Mouse (Mus musculus): Measurements from ENCODE around the gene Fdxacb1. TPM values are rescaled to one million over a fixed set of nuclear protein-coding genes. Genes with fewer than 3 reads are reported as not detected.

Fdxacb1 gene
- polyA plus RNA-seq, 1 experiment from 2014 or later, result 12.6 TPM

GRCm38 (mm10) chr9:50811746-50812145, 43.7 kb downstream of the Fdxacb1 start:
- Histone ChIP-seq H3K9me3 (ENCODE audit: control insufficient read depth, low read length) (no peaks in the 10 kb centered on the region), H3K36me3 (ENCODE audit: control insufficient read depth, insufficient read depth, low read length) (peaks cover 2% of the 10 kb centered on the region; the same call in 1 of the 2 replicates), H3K9ac (ENCODE audit: low read depth, low read length) (no peak overlapping the region), H3K27ac (ENCODE audit: low read length) (no peak overlapping the region), H3K4me1 (ENCODE audit: control insufficient read depth, insufficient read depth, low read length) (no peaks in the 10 kb centered on the region), H3K27me3 (replicated peaks; ENCODE audit: control insufficient read depth, insufficient read depth, low read length) (no peaks in the 10 kb centered on the region), H3K4me3 (ENCODE audit: low read length) (no peak overlapping the region), H3K4me2 (ENCODE audit: low read depth, low read length) (no peak overlapping the region)
- ATAC-seq, result no peak
- WGBS, result 82% methylated on average over 2 of the region's 2 CpGs

GRCm38 (mm10) chr9:50813796-50814195, 45.8 kb downstream of the Fdxacb1 start:
- Histone ChIP-seq H3K27ac (ENCODE audit: low read length) (no peak overlapping the region), H3K4me2 (ENCODE audit: low read depth, low read length) (no peak overlapping the region), H3K9ac (ENCODE audit: low read depth, low read length) (no peak overlapping the region), H3K36me3 (ENCODE audit: control insufficient read depth, insufficient read depth, low read length) (peaks cover 2% of the 10 kb centered on the region; the same call in 1 of the 2 replicates), H3K27me3 (replicated peaks; ENCODE audit: control insufficient read depth, insufficient read depth, low read length) (no peaks in the 10 kb centered on the region), H3K4me3 (ENCODE audit: low read length) (no peak overlapping the region), H3K4me1 (ENCODE audit: control insufficient read depth, insufficient read depth, low read length) (no peaks in the 10 kb centered on the region), H3K9me3 (ENCODE audit: control insufficient read depth, low read length) (no peaks in the 10 kb centered on the region)
- 95% methylated on average over 5 of the region's 5 CpGs for WGBS
- ATAC-seq, result no peak

GRCm38 (mm10) chr9:50815666-50816065, 47.6 kb downstream of the Fdxacb1 start:
- 93% methylated on average over 4 of the region's 4 CpGs for WGBS
- Histone ChIP-seq H3K9me3 (ENCODE audit: control insufficient read depth, low read length) (no peaks in the 10 kb centered on the region), H3K36me3 (ENCODE audit: control insufficient read depth, insufficient read depth, low read length) (peaks cover 2% of the 10 kb centered on the region; the same call in 1 of the 2 replicates), H3K9ac (ENCODE audit: low read depth, low read length) (no peak overlapping the region), H3K27ac (ENCODE audit: low read length) (no peak overlapping the region), H3K4me2 (ENCODE audit: low read depth, low read length) (no peak overlapping the region), H3K27me3 (replicated peaks; ENCODE audit: control insufficient read depth, insufficient read depth, low read length) (no peaks in the 10 kb centered on the region), H3K4me3 (ENCODE audit: low read length) (no peak overlapping the region), H3K4me1 (ENCODE audit: control insufficient read depth, insufficient read depth, low read length) (no peaks in the 10 kb centered on the region)
- no peak for ATAC-seq

GRCm38 (mm10) chr9:50816512-50816911, 48.5 kb downstream of the Fdxacb1 start:
- Histone ChIP-seq H3K36me3 (ENCODE audit: control insufficient read depth, insufficient read depth, low read length) (peaks cover 2% of the 10 kb centered on the region; the same call in 1 of the 2 replicates), H3K4me3 (ENCODE audit: low read length) (no peak overlapping the region), H3K27ac (ENCODE audit: low read length) (no peak overlapping the region), H3K27me3 (replicated peaks; ENCODE audit: control insufficient read depth, insufficient read depth, low read length) (no peaks in the 10 kb centered on the region), H3K4me1 (ENCODE audit: control insufficient read depth, insufficient read depth, low read length) (no peaks in the 10 kb centered on the region), H3K4me2 (ENCODE audit: low read depth, low read length) (no peak overlapping the region), H3K9me3 (ENCODE audit: control insufficient read depth, low read length) (no peaks in the 10 kb centered on the region), H3K9ac (ENCODE audit: low read depth, low read length) (no peak overlapping the region)
- 100% methylated on average over 1 of the region's 1 CpGs for WGBS
- ATAC-seq, result no peak

GRCm38 (mm10) chr9:50818050-50818449, 50.0 kb downstream of the Fdxacb1 start:
- Histone ChIP-seq H3K27me3 (replicated peaks; ENCODE audit: control insufficient read depth, insufficient read depth, low read length) (no peaks in the 10 kb centered on the region), H3K9me3 (ENCODE audit: control insufficient read depth, low read length) (no peaks in the 10 kb centered on the region), H3K4me2 (ENCODE audit: low read depth, low read length) (no peak overlapping the region), H3K9ac (ENCODE audit: low read depth, low read length) (no peak overlapping the region), H3K4me1 (ENCODE audit: control insufficient read depth, insufficient read depth, low read length) (no peaks in the 10 kb centered on the region), H3K36me3 (ENCODE audit: control insufficient read depth, insufficient read depth, low read length) (peaks cover 2% of the 10 kb centered on the region; the same call in 1 of the 2 replicates), H3K4me3 (ENCODE audit: low read length) (no peak overlapping the region), H3K27ac (ENCODE audit: low read length) (no peak overlapping the region)
- ATAC-seq, result no peak
- 84% methylated on average over 6 of the region's 6 CpGs for WGBS

- no peaks in the 10 kb centered on the region; the same call in 1 of the 2 replicates for H3K36me3 ChIP-seq (ENCODE audit: control insufficient read depth, insufficient read depth, low read length)
- WGBS, result 81% methylated on average over 6 of the region's 6 CpGs
- no peaks in the 10 kb centered on the region for H3K9me3 ChIP-seq (ENCODE audit: control insufficient read depth, low read length)
Observed at GRCm38 (mm10) chr9:50819716-50820115, 51.7 kb downstream of the Fdxacb1 start.

GRCm38 (mm10) chr9:50821651-50822050, 53.6 kb downstream of the Fdxacb1 start:
- no peak for ATAC-seq
- WGBS, result 87% methylated on average over 6 of the region's 6 CpGs
- Histone ChIP-seq H3K27me3 (replicated peaks; ENCODE audit: control insufficient read depth, insufficient read depth, low read length) (no peaks in the 10 kb centered on the region), H3K4me3 (ENCODE audit: low read length) (no peak overlapping the region), H3K9me3 (ENCODE audit: control insufficient read depth, low read length) (no peaks in the 10 kb centered on the region), H3K4me1 (ENCODE audit: control insufficient read depth, insufficient read depth, low read length) (no peaks in the 10 kb centered on the region), H3K36me3 (ENCODE audit: control insufficient read depth, insufficient read depth, low read length) (peaks cover 3% of the 10 kb centered on the region; the same call in 1 of the 2 replicates), H3K27ac (ENCODE audit: low read length) (no peak overlapping the region), H3K9ac (ENCODE audit: low read depth, low read length) (no peak overlapping the region), H3K4me2 (ENCODE audit: low read depth, low read length) (no peak overlapping the region)

More at GRCm38 (mm10) chr9:50819716-50820115, 51.7 kb downstream of the Fdxacb1 start:
- Histone ChIP-seq H3K27ac (ENCODE audit: low read length) (no peak overlapping the region), H3K9ac (ENCODE audit: low read depth, low read length) (no peak overlapping the region), H3K4me1 (ENCODE audit: control insufficient read depth, insufficient read depth, low read length) (no peaks in the 10 kb centered on the region), H3K27me3 (replicated peaks; ENCODE audit: control insufficient read depth, insufficient read depth, low read length) (no peaks in the 10 kb centered on the region), H3K4me3 (ENCODE audit: low read length) (no peak overlapping the region), H3K4me2 (ENCODE audit: low read depth, low read length) (no peak overlapping the region)
- ATAC-seq, result no peak

GRCm38 (mm10) chr9:50822216-50822615, 54.2 kb downstream of the Fdxacb1 start:
- no peak for ATAC-seq
- Histone ChIP-seq H3K36me3 (ENCODE audit: control insufficient read depth, insufficient read depth, low read length) (peaks cover 3% of the 10 kb centered on the region; the same call in 1 of the 2 replicates), H3K4me3 (ENCODE audit: low read length) (no peak overlapping the region), H3K9ac (ENCODE audit: low read depth, low read length) (no peak overlapping the region), H3K9me3 (ENCODE audit: control insufficient read depth, low read length) (no peaks in the 10 kb centered on the region), H3K4me2 (ENCODE audit: low read depth, low read length) (no peak overlapping the region), H3K4me1 (ENCODE audit: control insufficient read depth, insufficient read depth, low read length) (no peaks in the 10 kb centered on the region), H3K27ac (ENCODE audit: low read length) (no peak overlapping the region), H3K27me3 (replicated peaks; ENCODE audit: control insufficient read depth, insufficient read depth, low read length) (no peaks in the 10 kb centered on the region)
- WGBS, result 93% methylated on average over 5 of the region's 5 CpGs

Data from intestine, embryonic 16.5 days (tissue).